Mouse (Mus musculus) 416B (cell line): ENCODE measurements around the gene Srcin1.

Source experiments
- DNase-seq: peaks from one replicate; pipeline ENCODE4 v3.0.0; 2011; ENCODE audit warnings: low read depth

Srcin1 gene

GRCm38 (mm10) chr11:97534442-97535307 lies 41.3 kb downstream of the Srcin1 start:
- no peak for DNase-seq

DNA sequence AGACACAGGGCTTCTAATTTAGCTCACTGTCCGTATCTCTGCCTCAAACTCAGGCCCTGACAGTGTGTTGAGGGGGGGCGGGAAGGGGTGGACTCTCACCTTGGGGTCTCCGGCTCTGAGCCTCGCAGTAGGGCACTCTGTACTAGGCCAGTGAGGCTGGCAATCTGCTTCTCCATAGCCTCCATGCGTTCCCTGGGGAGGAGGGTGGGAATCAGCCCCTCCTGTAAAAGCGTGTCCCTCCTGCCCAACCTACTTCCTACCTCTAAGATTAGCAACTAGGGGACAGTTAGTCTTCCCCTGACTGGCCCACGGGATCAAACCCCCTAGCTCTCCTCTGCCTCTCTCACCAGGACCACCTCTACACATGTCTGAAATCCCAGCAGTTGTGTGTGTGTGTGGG lies 42.3 kb downstream of the Srcin1 start:
- DNase-seq = no peak

DNA sequence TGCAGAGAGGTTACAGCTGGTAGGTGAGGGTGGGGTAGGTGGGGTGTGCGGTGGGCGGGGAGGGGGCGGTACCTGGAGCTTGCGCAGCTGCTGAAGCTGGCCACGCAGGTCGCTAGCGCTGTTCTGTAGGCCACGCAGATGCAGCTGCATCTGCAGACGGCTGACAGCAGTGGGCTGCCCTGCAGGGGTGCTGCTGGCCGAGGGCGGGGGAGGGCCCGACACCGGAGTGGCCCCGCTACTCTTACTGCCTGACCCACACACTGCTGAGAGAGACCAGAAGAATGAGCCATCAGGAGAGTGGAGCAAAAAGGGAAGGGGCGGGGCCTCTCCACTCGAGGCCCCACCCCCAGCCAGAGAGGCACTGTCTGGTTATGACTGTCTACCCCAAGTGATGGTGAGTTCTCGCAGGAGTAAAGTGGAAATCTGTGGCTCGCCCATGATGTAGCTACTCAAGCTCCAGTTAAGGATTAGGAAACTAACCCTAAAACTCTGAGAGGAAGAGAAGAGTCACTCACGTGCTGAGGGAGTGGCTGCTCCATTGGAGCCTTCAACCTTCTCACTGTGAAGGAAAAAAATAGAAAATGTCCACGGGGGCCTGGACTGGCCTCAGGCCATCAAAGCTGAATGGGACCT lies 42.9 kb downstream of the Srcin1 start:
- DNase-seq = peak; percentile 62

GRCm38 (mm10) chr11:97532354-97532753 lies 43.6 kb downstream of the Srcin1 start:
- DNase-seq = no peak

- DNase-seq = peak; percentile 88
These were observed 44.4 kb downstream of the Srcin1 start for GRCm38 (mm10) chr11:97531381-97532260.

- DNase-seq = no peak
These were observed 45.0 kb downstream of the Srcin1 start for GRCm38 (mm10) chr11:97530961-97531360.

- DNase-seq = no peak
These were observed 45.9 kb downstream of the Srcin1 start for GRCm38 (mm10) chr11:97530069-97530468.

DNA sequence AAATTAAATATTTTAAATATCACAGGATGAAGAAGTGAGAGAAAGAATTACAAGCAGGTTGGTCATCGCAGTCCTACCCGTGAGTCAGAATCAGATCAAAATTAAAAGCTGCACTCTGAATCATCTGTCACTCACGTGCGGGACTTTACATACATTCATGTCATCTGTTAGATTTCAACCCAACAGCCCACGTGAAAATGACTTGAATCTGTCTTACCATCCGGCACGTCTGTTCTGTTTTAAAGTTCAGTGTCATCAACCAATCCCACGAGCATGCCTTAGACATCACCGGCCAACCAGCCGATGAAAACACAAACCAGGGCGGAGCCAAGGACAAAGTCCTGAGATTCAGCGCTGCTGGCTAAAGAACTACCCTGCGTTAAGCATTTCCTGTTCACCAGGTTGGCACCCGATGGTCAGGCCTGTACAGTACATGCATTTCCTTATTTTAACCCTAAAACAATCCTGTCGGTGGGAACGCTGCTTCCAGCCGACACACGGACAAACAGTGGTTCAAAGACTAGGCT lies 47.6 kb downstream of the Srcin1 start:
- no peak for DNase-seq

DNA sequence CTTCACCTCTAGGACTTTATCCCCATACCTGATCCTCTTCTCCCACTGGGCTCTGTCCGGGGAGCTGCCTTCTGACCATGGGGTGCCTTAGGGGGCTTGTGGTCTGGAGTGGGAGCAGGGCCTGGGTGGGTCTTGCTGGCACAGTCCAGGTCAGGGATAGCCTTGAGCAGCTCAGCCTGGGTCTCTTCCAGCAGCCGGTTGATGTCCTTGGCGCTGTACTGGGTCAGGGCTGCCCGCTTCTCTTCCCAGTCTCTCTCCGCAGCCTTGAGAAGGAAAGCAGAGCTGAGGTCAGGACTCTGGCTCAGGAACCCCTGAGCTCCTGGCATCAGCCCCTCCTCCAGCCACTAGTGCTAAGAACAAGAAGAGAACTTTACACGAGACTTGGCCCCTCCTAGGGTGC lies 50.7 kb downstream of the Srcin1 start:
- no peak for DNase-seq

DNA sequence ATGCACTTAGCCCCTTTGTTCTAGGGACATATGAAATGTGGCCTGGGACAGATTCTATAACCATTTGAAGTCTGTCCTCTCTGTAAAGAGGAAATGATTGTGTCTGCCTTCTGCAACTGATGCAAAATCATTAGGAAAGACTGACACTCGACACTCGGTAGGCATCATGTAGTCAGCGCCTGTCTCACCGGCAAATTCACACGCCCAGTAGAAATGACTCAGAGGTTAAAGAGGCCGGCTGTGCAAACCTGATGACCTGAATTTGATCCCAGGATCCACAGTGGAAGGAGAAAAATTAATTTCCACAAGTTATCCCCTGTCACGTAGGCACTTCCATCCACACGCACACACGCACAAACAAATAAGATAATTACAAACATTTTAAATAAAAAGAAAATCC lies 51.7 kb downstream of the Srcin1 start:
- peak; percentile 41 for DNase-seq

GRCm38 (mm10) chr11:97523827-97524261 lies 52.1 kb downstream of the Srcin1 start:
- DNase-seq = no peak

GRCm38 (mm10) chr11:97523107-97523506 lies 52.9 kb downstream of the Srcin1 start:
- DNase-seq = no peak

GRCm38 (mm10) chr11:97521741-97522474 lies 54.1 kb downstream of the Srcin1 start:
- DNase-seq = no peak

GRCm38 (mm10) chr11:97520541-97520940 lies 55.4 kb downstream of the Srcin1 start:
- DNase-seq = no peak

DNA sequence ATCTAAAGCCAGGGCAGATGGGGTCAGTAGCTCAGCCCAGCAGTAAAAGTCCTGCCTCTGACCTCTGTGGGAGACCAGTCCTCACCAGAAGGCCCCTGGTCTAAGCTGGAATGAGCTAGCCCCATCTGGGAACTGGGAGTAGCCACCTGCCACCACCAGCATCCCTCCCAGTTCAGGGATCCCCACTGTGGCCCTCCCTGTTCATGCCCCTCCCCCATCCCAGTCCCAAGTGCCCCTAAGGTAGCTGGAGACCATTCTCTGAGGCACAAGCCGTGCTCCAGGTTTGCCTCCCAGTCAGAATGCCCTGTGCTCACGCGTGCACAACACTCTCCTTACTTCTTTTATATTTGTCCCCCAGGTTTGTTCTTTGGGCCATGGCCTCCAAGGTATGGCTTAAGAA lies 62.9 kb downstream of the Srcin1 start:
- no peak for DNase-seq

DNA sequence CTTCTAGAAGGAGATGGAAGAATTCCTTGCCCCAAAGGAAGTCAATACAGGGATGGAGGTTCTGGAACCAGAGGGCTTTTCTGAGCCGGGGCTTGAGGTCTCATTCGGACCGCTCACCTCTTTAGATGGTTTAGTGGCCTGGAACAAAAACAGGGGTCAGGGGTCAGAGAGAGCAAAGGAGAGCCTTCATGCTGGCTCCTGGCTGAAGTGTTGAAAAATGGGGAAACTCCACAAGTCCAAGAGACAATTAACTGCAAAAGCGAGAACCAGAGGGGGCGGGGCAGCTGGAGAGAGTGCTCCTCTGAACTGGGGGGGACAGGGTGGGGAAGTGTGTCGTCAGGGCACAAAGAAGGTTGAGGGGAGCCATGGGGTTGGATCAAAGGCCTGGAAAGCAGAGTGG lies 63.5 kb downstream of the Srcin1 start:
- DNase-seq = no peak

DNA sequence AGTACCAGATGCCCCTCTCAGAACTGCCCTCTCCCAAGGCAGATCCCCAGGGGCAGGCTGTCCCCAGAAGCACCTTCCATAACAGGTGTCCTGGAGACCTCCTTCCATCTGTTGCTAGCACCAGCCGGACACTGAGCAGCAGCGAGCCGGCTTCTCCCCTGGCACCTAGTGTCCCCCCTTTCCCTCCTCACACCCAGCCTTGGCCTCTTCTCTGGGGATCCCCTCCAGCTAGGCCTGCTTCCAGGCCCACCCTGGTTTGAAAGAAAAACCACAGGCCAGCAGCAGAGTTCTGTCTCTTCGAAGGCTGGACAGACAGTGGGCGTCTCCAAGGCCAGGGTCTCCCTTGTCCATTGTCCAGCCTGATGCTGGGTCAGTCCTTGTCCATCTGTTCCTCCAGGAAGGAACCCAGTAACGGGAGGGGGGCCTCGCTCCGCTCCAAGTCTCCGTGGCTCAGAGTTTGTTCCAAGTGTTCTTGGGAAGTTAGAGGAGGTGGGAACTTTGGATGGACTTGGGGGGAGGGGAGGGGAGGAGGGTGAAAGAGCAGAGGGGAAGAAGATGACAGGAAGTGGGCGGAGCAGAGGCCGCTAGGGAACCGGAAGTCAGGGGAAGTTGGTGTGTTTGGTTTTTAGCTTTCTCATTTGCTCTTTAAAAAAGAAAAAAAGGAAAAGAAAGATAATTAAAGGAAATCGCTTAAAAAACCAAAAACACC lies 64.2 kb downstream of the Srcin1 start:
- peak; percentile 83 for DNase-seq

GRCm38 (mm10) chr11:97510966-97511660 lies 64.9 kb downstream of the Srcin1 start:
- DNase-seq = peak; percentile 85

DNA sequence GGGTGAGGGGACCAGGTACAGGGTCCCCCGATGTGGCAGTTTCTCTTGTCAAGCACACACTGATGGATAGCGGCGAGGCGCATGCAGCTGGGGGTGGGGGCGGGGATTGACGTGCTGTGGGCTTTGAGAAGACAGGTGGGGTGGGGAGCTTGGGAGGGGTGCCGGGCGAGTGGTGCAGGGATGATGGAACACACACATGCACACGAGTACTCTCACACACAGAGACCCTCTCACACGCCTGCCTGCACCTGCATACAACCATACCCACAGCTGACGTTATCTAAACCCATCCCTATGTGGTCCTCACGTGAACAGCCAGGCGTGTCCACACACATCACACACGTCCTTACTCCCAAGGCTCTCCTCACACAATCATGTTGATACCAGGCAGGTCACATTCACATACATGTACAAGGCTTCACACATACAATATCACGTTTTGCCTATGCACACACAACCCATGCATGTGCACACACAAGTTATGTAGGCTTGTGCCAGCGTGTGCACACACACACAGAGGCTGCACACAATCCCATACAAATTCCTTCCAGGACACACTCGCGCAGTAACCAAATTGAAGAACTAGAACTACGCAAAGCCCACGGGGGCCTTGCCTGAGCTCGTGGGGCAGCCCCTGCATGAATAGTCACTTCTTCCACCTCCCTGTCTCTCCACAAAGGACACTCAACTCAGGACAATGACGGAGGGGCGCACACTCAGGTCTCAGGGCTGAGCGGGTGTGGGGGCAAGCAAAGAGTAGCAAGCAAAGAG lies 66.1 kb downstream of the Srcin1 start:
- no peak for DNase-seq
